Mouse (Mus musculus) T-cell, adult 2 months (primary cell): ENCODE data around the gene Gm21970.

Experiments used
- DNase-seq: peaks from one replicate; pipeline ENCODE4 v3.0.0; 2022; ENCODE audit warnings: low spot score

Gm21970 gene

GRCm38 (mm10) chr16:91391421-91391820, at the start of gene Gm21970:
Gene Gm21970, plus strand, starts transcription at chr16:91391721.
- no peak for DNase-seq

GRCm38 (mm10) chr16:91346491-91346890, 45.0 kb upstream of the Gm21970 start:
- no peak for DNase-seq

- no peak for DNase-seq
Measured at GRCm38 (mm10) chr16:91347491-91348263, 43.8 kb upstream of the Gm21970 start.

- DNase-seq = no peak
Measured at GRCm38 (mm10) chr16:91348264-91348565, 43.3 kb upstream of the Gm21970 start.

- DNase-seq = peak; percentile 47
Measured at GRCm38 (mm10) chr16:91348588-91349330, 42.8 kb upstream of the Gm21970 start.

- peak; percentile 67 for DNase-seq
Measured at GRCm38 (mm10) chr16:91352084-91352562, 39.4 kb upstream of the Gm21970 start.

GRCm38 (mm10) chr16:91352749-91353148, 38.8 kb upstream of the Gm21970 start:
- DNase-seq = no peak

GRCm38 (mm10) chr16:91353177-91353576, 38.3 kb upstream of the Gm21970 start:
- DNase-seq = no peak

- no peak for DNase-seq
Measured at GRCm38 (mm10) chr16:91353638-91354037, 37.9 kb upstream of the Gm21970 start.

- no peak for DNase-seq
Measured at GRCm38 (mm10) chr16:91354599-91354998, 36.9 kb upstream of the Gm21970 start.

GRCm38 (mm10) chr16:91355160-91355559, 36.4 kb upstream of the Gm21970 start:
- DNase-seq = no peak

- DNase-seq = no peak
Measured at GRCm38 (mm10) chr16:91356760-91357525, 34.6 kb upstream of the Gm21970 start.

GRCm38 (mm10) chr16:91357526-91357900, 34.0 kb upstream of the Gm21970 start:
- DNase-seq = no peak

GRCm38 (mm10) chr16:91358555-91358954, 33.0 kb upstream of the Gm21970 start:
- peak; percentile 67 for DNase-seq

- DNase-seq = no peak
Measured at GRCm38 (mm10) chr16:91359531-91359930, 32.0 kb upstream of the Gm21970 start.

- DNase-seq = no peak
Measured at GRCm38 (mm10) chr16:91360162-91360561, 31.4 kb upstream of the Gm21970 start.

GRCm38 (mm10) chr16:91362006-91362405, 29.5 kb upstream of the Gm21970 start:
- no peak for DNase-seq

GRCm38 (mm10) chr16:91362616-91363272, 28.8 kb upstream of the Gm21970 start:
- DNase-seq = no peak

GRCm38 (mm10) chr16:91363483-91363882, 28.0 kb upstream of the Gm21970 start:
- no peak for DNase-seq

- peak; percentile 75 for DNase-seq
Measured at GRCm38 (mm10) chr16:91366567-91366966, 25.0 kb upstream of the Gm21970 start.

GRCm38 (mm10) chr16:91367066-91367465, 24.5 kb upstream of the Gm21970 start:
- DNase-seq = no peak
